Mouse (Mus musculus): Measurements from ENCODE around the gene Runx1. TPM values are rescaled to one million over a fixed set of nuclear protein-coding genes. Genes with fewer than 3 reads are reported as not detected.

Gene Runx1
- polyA plus RNA-seq, 1 experiment from 2014 or later: 1.2 TPM

DNA sequence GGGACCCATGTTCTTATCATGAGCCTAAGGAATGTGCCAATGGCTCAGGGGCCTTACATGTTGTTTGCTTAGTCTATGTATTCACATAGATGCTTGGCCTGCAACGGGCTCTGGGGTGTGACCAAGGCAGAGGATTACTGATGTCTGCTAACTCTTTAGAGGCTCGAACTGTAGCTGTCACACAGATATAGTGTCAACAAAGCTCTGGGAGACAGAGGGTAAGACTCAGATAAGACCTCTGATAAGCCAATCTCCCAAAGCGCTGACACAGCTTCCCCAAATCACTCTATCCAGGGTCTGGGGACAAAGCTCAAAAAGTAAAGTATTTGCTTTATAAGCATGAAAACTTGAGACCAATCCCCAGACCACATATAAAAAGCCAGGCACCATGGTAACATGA lies 13.5 kb downstream of the Runx1 start:
- no peak for DNase-seq (ENCODE audit: low spot score)
- no peak for ATAC-seq (ENCODE audit: insufficient read depth, low FRiP score, low TSS enrichment)
- no peaks in the 10 kb centered on the region for H3K9me3 ChIP-seq (ENCODE audit: control insufficient read depth, low read length)
- no peak overlapping the region for H3K27ac ChIP-seq (ENCODE audit: low read depth, low read length)
- WGBS: 83% methylated on average over 3 of the region's 3 CpGs
- no peak overlapping the region for H3K4me2 ChIP-seq (ENCODE audit: low read depth)
- H3K27me3 ChIP-seq (ENCODE audit: control insufficient read depth, insufficient read depth, low read length): no peaks in the 10 kb centered on the region
- H3K9ac ChIP-seq (ENCODE audit: low read length): no peak overlapping the region
- no peak overlapping the region for H3K4me3 ChIP-seq (ENCODE audit: low read depth, low read length)
- no peaks in the 10 kb centered on the region for H3K4me1 ChIP-seq (ENCODE audit: control insufficient read depth, insufficient read depth, low read length)
- H3K36me3 ChIP-seq (ENCODE audit: control insufficient read depth, insufficient read depth, low read length): no peaks in the 10 kb centered on the region

DNA sequence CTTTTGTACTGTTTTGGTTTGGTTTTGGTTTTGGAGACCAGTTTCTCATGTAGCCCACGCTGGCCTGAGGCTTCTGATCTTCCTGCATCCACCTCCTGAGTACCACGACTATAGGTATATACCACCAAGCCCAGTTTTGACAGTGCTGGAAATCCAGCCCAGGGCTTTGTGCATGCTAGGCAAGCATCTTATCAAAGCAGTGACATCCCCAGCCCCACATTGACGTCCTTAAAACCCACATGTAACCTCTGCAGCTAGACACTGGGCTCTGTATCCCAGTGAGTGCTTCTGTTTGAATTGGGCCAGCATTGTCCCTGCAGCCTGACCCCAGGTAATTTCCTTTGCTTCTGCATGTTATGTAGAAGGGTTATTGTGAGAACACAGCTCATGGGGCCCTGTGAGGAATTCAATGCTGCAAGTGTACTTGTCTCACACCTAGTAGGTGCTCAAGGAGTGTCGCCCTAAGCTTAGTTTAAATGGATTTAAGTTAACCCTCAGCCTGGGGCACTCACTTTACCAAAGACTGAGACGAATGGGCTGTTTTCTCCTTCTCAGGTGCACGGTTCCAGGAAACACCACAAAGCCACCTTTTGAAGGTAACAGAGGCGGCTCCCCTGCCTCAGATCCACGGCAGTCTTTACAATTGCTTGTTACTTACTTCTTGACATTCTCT lies 15.2 kb downstream of the Runx1 start:
- Histone ChIP-seq H3K4me3 (ENCODE audit: low read depth, low read length) (no peak overlapping the region), H3K36me3 (ENCODE audit: control insufficient read depth, insufficient read depth, low read length) (no peaks in the 10 kb centered on the region), H3K27ac (ENCODE audit: low read depth, low read length) (no peak overlapping the region), H3K4me1 (ENCODE audit: control insufficient read depth, insufficient read depth, low read length) (no peaks in the 10 kb centered on the region), H3K27me3 (ENCODE audit: control insufficient read depth, insufficient read depth, low read length) (no peaks in the 10 kb centered on the region), H3K9me3 (ENCODE audit: control insufficient read depth, low read length) (no peaks in the 10 kb centered on the region), H3K9ac (ENCODE audit: low read length) (no peak overlapping the region), H3K4me2 (ENCODE audit: low read depth) (no peak overlapping the region)
- ATAC-seq (ENCODE audit: insufficient read depth, low FRiP score, low TSS enrichment): no peak
- DNase-seq (ENCODE audit: low spot score): no peak
- 81% methylated on average over 8 of the region's 8 CpGs for WGBS

- Histone ChIP-seq H3K4me3 (ENCODE audit: low read depth, low read length) (no peak overlapping the region), H3K36me3 (ENCODE audit: control insufficient read depth, insufficient read depth, low read length) (no peaks in the 10 kb centered on the region), H3K4me1 (ENCODE audit: control insufficient read depth, insufficient read depth, low read length) (no peaks in the 10 kb centered on the region), H3K9ac (ENCODE audit: low read length) (no peak overlapping the region), H3K27me3 (ENCODE audit: control insufficient read depth, insufficient read depth, low read length) (no peaks in the 10 kb centered on the region), H3K27ac (ENCODE audit: low read depth, low read length) (no peak overlapping the region), H3K9me3 (ENCODE audit: control insufficient read depth, low read length) (no peaks in the 10 kb centered on the region), H3K4me2 (ENCODE audit: low read depth) (no peak overlapping the region)
- WGBS: 86% methylated on average over 8 of the region's 8 CpGs
- DNase-seq (ENCODE audit: low spot score) (no peak), ATAC-seq (ENCODE audit: insufficient read depth, low FRiP score, low TSS enrichment) (no peak)
Observed at GRCm38 (mm10) chr16:92807772-92808171, 18.2 kb downstream of the Runx1 start.

DNA sequence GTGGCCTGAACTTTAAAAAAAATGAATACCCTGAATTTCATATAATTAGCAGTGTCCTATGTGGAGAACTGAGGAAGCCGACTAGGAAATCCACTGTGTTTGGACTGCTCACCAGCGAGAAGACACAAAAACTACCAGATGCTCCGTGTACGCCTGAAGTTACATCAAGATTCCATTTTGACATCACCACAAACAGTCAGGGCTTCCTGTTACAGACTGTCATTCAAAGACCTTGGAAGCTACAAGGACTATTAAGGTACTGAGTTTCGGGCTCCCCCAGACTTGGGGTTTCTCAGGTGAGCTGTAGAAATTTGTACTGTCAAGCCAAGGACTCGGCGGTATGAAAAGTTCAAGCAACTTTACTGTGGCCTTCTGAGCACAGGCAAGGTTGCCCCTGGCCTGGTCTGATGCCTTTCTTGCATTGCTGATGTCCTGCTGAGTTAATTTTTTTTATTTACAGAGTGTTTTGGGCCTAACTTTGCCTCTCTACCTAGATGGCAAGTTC lies 22.8 kb downstream of the Runx1 start:
- Histone ChIP-seq H3K27me3 (ENCODE audit: control insufficient read depth, insufficient read depth, low read length) (no peaks in the 10 kb centered on the region), H3K4me2 (ENCODE audit: low read depth) (no peak overlapping the region), H3K9me3 (ENCODE audit: control insufficient read depth, low read length) (no peaks in the 10 kb centered on the region), H3K36me3 (ENCODE audit: control insufficient read depth, insufficient read depth, low read length) (no peaks in the 10 kb centered on the region), H3K9ac (ENCODE audit: low read length) (no peak overlapping the region), H3K4me3 (ENCODE audit: low read depth, low read length) (no peak overlapping the region), H3K27ac (ENCODE audit: low read depth, low read length) (no peak overlapping the region), H3K4me1 (ENCODE audit: control insufficient read depth, insufficient read depth, low read length) (no peaks in the 10 kb centered on the region)
- 94% methylated on average over 7 of the region's 7 CpGs for WGBS
- ATAC-seq (ENCODE audit: insufficient read depth, low FRiP score, low TSS enrichment): no peak
- DNase-seq (ENCODE audit: low spot score): no peak

- H3K9ac ChIP-seq (ENCODE audit: low read length): no peak overlapping the region
- H3K27me3 ChIP-seq (ENCODE audit: control insufficient read depth, insufficient read depth, low read length): no peaks in the 10 kb centered on the region
- H3K4me3 ChIP-seq (ENCODE audit: low read depth, low read length): no peak overlapping the region
- H3K4me1 ChIP-seq (ENCODE audit: control insufficient read depth, insufficient read depth, low read length): no peaks in the 10 kb centered on the region
- DNase-seq (ENCODE audit: low spot score) (no peak), ATAC-seq (ENCODE audit: insufficient read depth, low FRiP score, low TSS enrichment) (no peak)
- H3K36me3 ChIP-seq (ENCODE audit: control insufficient read depth, insufficient read depth, low read length): no peaks in the 10 kb centered on the region
- no peak overlapping the region for H3K4me2 ChIP-seq (ENCODE audit: low read depth)
- 86% methylated on average over 12 of the region's 12 CpGs for WGBS
- no peak overlapping the region for H3K27ac ChIP-seq (ENCODE audit: low read depth, low read length)
- no peaks in the 10 kb centered on the region for H3K9me3 ChIP-seq (ENCODE audit: control insufficient read depth, low read length)
Observed at GRCm38 (mm10) chr16:92801567-92801966, 24.4 kb downstream of the Runx1 start.

DNA sequence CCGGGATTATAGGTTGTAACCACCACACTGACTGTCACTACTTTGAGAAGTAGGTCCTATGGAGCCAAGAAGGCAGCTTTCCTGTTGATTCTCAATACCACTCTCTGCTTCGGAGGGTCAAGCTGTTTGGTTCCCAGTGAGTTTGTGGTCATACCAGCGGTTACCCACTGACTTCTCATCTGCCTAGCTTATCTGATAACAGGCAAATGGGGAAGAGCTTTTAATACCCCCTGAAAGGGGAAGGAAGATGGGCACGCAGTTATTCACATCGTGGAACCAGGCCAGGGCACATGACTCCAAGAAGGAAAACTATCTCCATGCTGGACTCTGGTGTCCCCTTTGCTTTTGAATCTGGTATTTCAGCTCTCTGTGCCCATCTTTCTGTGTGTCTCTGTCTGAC lies 25.1 kb downstream of the Runx1 start:
- ATAC-seq (ENCODE audit: insufficient read depth, low FRiP score, low TSS enrichment): no peak
- H3K4me1 ChIP-seq (ENCODE audit: control insufficient read depth, insufficient read depth, low read length): no peaks in the 10 kb centered on the region
- H3K9me3 ChIP-seq (ENCODE audit: control insufficient read depth, low read length): no peaks in the 10 kb centered on the region
- 92% methylated on average over 5 of the region's 5 CpGs for WGBS
- DNase-seq (ENCODE audit: low spot score): no peak
- no peak overlapping the region for H3K4me2 ChIP-seq (ENCODE audit: low read depth)
- H3K36me3 ChIP-seq (ENCODE audit: control insufficient read depth, insufficient read depth, low read length): no peaks in the 10 kb centered on the region
- no peaks in the 10 kb centered on the region for H3K27me3 ChIP-seq (ENCODE audit: control insufficient read depth, insufficient read depth, low read length)
- no peak overlapping the region for H3K4me3 ChIP-seq (ENCODE audit: low read depth, low read length)
- H3K9ac ChIP-seq (ENCODE audit: low read length): no peak overlapping the region
- no peak overlapping the region for H3K27ac ChIP-seq (ENCODE audit: low read depth, low read length)

GRCm38 (mm10) chr16:92799940-92800339 lies 26.0 kb downstream of the Runx1 start:
- H3K27ac ChIP-seq (ENCODE audit: low read depth, low read length): no peak overlapping the region
- no peak overlapping the region for H3K4me2 ChIP-seq (ENCODE audit: low read depth)
- no peak overlapping the region for H3K4me3 ChIP-seq (ENCODE audit: low read depth, low read length)
- H3K4me1 ChIP-seq (ENCODE audit: control insufficient read depth, insufficient read depth, low read length): no peaks in the 10 kb centered on the region
- H3K9ac ChIP-seq (ENCODE audit: low read length): no peak overlapping the region
- no peak for DNase-seq (ENCODE audit: low spot score)
- 85% methylated on average over 7 of the region's 7 CpGs for WGBS
- H3K27me3 ChIP-seq (ENCODE audit: control insufficient read depth, insufficient read depth, low read length): no peaks in the 10 kb centered on the region
- H3K36me3 ChIP-seq (ENCODE audit: control insufficient read depth, insufficient read depth, low read length): no peaks in the 10 kb centered on the region
- H3K9me3 ChIP-seq (ENCODE audit: control insufficient read depth, low read length): no peaks in the 10 kb centered on the region
- no peak for ATAC-seq (ENCODE audit: insufficient read depth, low FRiP score, low TSS enrichment)

GRCm38 (mm10) chr16:92794197-92794596 lies 31.8 kb downstream of the Runx1 start:
- Histone ChIP-seq H3K27ac (ENCODE audit: low read depth, low read length) (no peak overlapping the region), H3K4me1 (ENCODE audit: control insufficient read depth, insufficient read depth, low read length) (no peaks in the 10 kb centered on the region), H3K9ac (ENCODE audit: low read length) (no peak overlapping the region), H3K36me3 (ENCODE audit: control insufficient read depth, insufficient read depth, low read length) (no peaks in the 10 kb centered on the region), H3K9me3 (ENCODE audit: control insufficient read depth, low read length) (no peaks in the 10 kb centered on the region), H3K27me3 (ENCODE audit: control insufficient read depth, insufficient read depth, low read length) (no peaks in the 10 kb centered on the region), H3K4me2 (ENCODE audit: low read depth) (no peak overlapping the region), H3K4me3 (ENCODE audit: low read depth, low read length) (no peak overlapping the region)
- 42% methylated on average over 6 of the region's 6 CpGs for WGBS
- ATAC-seq (ENCODE audit: insufficient read depth, low FRiP score, low TSS enrichment) (no peak), DNase-seq (ENCODE audit: low spot score) (no peak)

GRCm38 (mm10) chr16:92793741-92794140 lies 32.2 kb downstream of the Runx1 start:
- Histone ChIP-seq H3K9ac (ENCODE audit: low read length) (no peak overlapping the region), H3K4me1 (ENCODE audit: control insufficient read depth, insufficient read depth, low read length) (no peaks in the 10 kb centered on the region), H3K9me3 (ENCODE audit: control insufficient read depth, low read length) (no peaks in the 10 kb centered on the region), H3K27ac (ENCODE audit: low read depth, low read length) (no peak overlapping the region), H3K4me3 (ENCODE audit: low read depth, low read length) (no peak overlapping the region), H3K27me3 (ENCODE audit: control insufficient read depth, insufficient read depth, low read length) (no peaks in the 10 kb centered on the region), H3K36me3 (ENCODE audit: control insufficient read depth, insufficient read depth, low read length) (no peaks in the 10 kb centered on the region), H3K4me2 (ENCODE audit: low read depth) (no peak overlapping the region)
- ATAC-seq (ENCODE audit: insufficient read depth, low FRiP score, low TSS enrichment) (no peak), DNase-seq (ENCODE audit: low spot score) (no peak)
- 72% methylated on average over 8 of the region's 8 CpGs for WGBS
